Mouse (Mus musculus): ENCODE data around the gene Cntnap2. TPM values are rescaled to one million over a fixed set of nuclear protein-coding genes. Genes with fewer than 3 reads are reported as not detected.

Gene Cntnap2
- polyA plus RNA-seq, 1 experiment from 2014 or later: 54.5 TPM

DNA sequence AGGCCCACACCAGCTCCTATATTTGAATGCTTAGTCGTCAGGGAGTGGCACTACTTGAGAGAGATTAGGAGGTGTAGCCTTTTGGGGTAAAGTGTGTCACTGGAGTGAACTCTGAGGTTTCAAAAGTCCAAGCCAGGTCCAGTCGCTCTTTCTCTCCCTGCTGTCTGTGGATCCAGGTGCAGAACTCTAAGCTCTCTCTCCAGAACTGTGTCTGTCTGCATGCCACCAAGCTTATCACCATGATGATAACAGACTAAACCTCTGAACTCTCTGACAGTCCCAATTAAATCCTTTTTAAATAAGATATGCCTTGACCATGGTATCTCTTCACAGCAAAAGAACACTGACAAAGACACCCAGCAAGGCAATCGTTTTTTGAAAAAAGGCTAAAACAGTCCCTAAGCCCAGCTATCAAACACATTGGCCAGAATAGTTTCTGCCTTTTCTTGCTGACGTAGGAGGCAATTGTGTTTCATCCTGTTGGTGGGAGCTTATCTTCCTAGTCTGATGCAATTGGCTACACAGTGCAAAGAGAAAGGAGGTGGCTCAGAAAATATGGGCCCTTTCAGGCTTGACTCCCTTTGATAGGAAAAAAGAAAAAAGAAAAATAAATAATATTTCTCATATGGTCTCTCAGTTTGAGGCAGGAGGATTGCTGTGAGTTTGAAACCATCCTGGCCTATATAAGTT is 2281.8 kb downstream of the Cntnap2 start:
- Histone ChIP-seq H3K4me2 (ENCODE audit: low read length) (no peak overlapping the region), H3K9ac (replicated peaks; ENCODE audit: low read length) (no peak overlapping the region), H3K27me3 (ENCODE audit: control insufficient read depth, insufficient read depth, low read length) (no peaks in the 10 kb centered on the region), H3K27ac (replicated peaks; ENCODE audit: low read depth, low read length) (no peak overlapping the region), H3K4me1 (ENCODE audit: control insufficient read depth, insufficient read depth, low read length) (peaks cover 9% of the 10 kb centered on the region; the same call in 1 of the 2 replicates), H3K9me3 (ENCODE audit: control insufficient read depth, low read length) (no peaks in the 10 kb centered on the region), H3K4me3 (replicated peaks; ENCODE audit: low read depth, low read length) (no peak overlapping the region), H3K36me3 (ENCODE audit: control insufficient read depth, insufficient read depth, low read length) (no peaks in the 10 kb centered on the region)
- no peak for ATAC-seq (ENCODE audit: low FRiP score, low TSS enrichment)
- no peak for DNase-seq
- WGBS: 64% methylated on average over 4 of the region's 4 CpGs

GRCm38 (mm10) chr6:47341503-47341884 is 2282.3 kb downstream of the Cntnap2 start:
- H3K27ac ChIP-seq (replicated peaks; ENCODE audit: low read depth, low read length): no peak overlapping the region
- H3K9me3 ChIP-seq (ENCODE audit: control insufficient read depth, low read length): no peaks in the 10 kb centered on the region
- H3K4me2 ChIP-seq (ENCODE audit: low read length): no peak overlapping the region
- WGBS: 81% methylated on average over 6 of the region's 6 CpGs
- no peaks in the 10 kb centered on the region for H3K36me3 ChIP-seq (ENCODE audit: control insufficient read depth, insufficient read depth, low read length)
- peaks cover 9% of the 10 kb centered on the region; the same call in 1 of the 2 replicates for H3K4me1 ChIP-seq (ENCODE audit: control insufficient read depth, insufficient read depth, low read length)
- no peak for ATAC-seq (ENCODE audit: low FRiP score, low TSS enrichment)
- no peak overlapping the region for H3K4me3 ChIP-seq (replicated peaks; ENCODE audit: low read depth, low read length)
- H3K27me3 ChIP-seq (ENCODE audit: control insufficient read depth, insufficient read depth, low read length): no peaks in the 10 kb centered on the region
- H3K9ac ChIP-seq (replicated peaks; ENCODE audit: low read length): no peak overlapping the region
- no peak for DNase-seq

DNA sequence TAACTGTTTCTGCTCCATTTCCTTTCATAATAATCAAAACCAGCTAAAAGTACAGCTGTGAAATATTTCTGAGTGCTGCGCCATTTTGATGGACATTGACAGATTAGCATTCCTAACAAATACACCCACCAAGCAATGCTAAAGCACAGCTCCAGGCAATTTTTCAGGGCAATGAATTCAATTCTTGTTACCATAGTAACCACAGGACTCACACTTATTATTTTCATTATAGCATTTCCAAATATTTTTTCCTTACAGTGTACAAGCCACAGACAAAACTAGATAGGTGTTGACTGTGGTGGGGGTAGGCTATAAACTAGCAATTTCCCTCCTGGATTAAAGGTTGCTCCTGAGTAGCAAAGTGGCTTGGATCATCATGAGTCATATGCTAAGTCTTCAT is 2284.1 kb downstream of the Cntnap2 start:
- no peak for ATAC-seq (ENCODE audit: low FRiP score, low TSS enrichment)
- H3K27me3 ChIP-seq (ENCODE audit: control insufficient read depth, insufficient read depth, low read length): no peaks in the 10 kb centered on the region

DNA sequence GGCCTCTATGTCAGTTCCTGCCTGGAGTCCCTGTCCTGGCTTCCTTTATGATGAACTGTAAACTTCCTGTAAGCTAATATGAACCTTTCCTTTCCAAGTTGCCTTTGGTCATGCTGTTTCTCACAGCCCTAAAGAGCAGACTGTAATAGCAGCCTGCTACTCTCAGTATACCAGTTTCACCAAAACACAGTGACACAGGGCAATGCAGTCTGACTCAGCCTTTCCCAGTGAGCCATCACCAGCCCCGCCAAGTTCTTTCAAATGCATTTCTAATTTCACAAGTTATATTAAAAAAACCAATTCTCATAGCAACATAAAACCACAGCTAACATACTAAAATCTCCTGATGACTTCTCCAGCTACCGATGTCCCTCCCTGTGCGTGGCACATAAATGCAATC is 2285.5 kb downstream of the Cntnap2 start:
- Histone ChIP-seq H3K4me2 (ENCODE audit: low read length) (no peak overlapping the region), H3K4me3 (replicated peaks; ENCODE audit: low read depth, low read length) (no peak overlapping the region), H3K9me3 (ENCODE audit: control insufficient read depth, low read length) (no peaks in the 10 kb centered on the region), H3K36me3 (ENCODE audit: control insufficient read depth, insufficient read depth, low read length) (no peaks in the 10 kb centered on the region), H3K27me3 (ENCODE audit: control insufficient read depth, insufficient read depth, low read length) (no peaks in the 10 kb centered on the region), H3K27ac (replicated peaks; ENCODE audit: low read depth, low read length) (no peak overlapping the region), H3K9ac (replicated peaks; ENCODE audit: low read length) (no peak overlapping the region), H3K4me1 (ENCODE audit: control insufficient read depth, insufficient read depth, low read length) (peaks cover 9% of the 10 kb centered on the region; the same call in 1 of the 2 replicates)
- 90% methylated on average over 3 of the region's 3 CpGs for WGBS
- DNase-seq (no peak), ATAC-seq (ENCODE audit: low FRiP score, low TSS enrichment) (no peak)

More for the DNA sequence above, 2284.1 kb downstream of the Cntnap2 start:
- H3K4me3 ChIP-seq (replicated peaks; ENCODE audit: low read depth, low read length): no peak overlapping the region
- H3K36me3 ChIP-seq (ENCODE audit: control insufficient read depth, insufficient read depth, low read length): no peaks in the 10 kb centered on the region
- H3K27ac ChIP-seq (replicated peaks; ENCODE audit: low read depth, low read length): 0 out of 2 replicates have a peak overlapping the region, but pooled peaks have one; percentile 32
- H3K4me1 ChIP-seq (ENCODE audit: control insufficient read depth, insufficient read depth, low read length): peaks cover 9% of the 10 kb centered on the region; the same call in 1 of the 2 replicates
- H3K4me2 ChIP-seq (ENCODE audit: low read length): no peak overlapping the region
- H3K9me3 ChIP-seq (ENCODE audit: control insufficient read depth, low read length): no peaks in the 10 kb centered on the region
- no peak overlapping the region for H3K9ac ChIP-seq (replicated peaks; ENCODE audit: low read length)
- WGBS: 69% methylated on average over 1 of the region's 1 CpGs
- DNase-seq: peak; percentile 57

DNA sequence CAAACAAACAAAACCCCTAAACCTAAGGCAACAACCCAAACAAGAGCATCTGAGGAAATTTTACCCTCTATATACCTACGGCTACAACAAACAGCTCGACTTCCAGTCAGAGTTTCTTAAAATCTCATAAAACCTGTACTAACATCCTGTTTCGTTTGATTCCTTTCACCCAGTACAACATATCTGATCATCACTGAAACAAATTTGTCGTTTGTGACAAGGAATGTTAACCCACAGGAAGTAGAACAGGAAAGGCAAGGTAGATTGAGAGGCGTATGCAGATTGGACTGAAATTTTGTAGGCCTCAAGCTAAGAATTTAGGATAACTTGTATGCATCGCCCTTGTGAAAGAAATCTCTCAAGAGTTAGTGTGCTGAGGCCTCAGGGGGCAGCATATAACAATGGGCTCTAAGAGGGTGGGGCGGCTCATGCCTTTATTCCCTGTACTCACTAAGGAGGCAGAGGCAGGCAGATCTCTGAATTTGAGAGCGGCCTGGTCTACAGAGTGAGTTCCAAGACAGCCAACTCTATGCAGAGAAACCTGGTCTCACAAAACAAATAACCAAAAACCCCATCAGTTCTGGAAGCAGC is 2291.0 kb downstream of the Cntnap2 start:
- no peak overlapping the region for H3K9ac ChIP-seq (replicated peaks; ENCODE audit: low read length)
- DNase-seq (no peak), ATAC-seq (ENCODE audit: low FRiP score, low TSS enrichment) (no peak)
- H3K27me3 ChIP-seq (ENCODE audit: control insufficient read depth, insufficient read depth, low read length): no peaks in the 10 kb centered on the region
- no peaks in the 10 kb centered on the region for H3K36me3 ChIP-seq (ENCODE audit: control insufficient read depth, insufficient read depth, low read length)
- H3K9me3 ChIP-seq (ENCODE audit: control insufficient read depth, low read length): no peaks in the 10 kb centered on the region
- H3K27ac ChIP-seq (replicated peaks; ENCODE audit: low read depth, low read length): no peak overlapping the region
- no peak overlapping the region for H3K4me3 ChIP-seq (replicated peaks; ENCODE audit: low read depth, low read length)
- 90% methylated on average over 8 of the region's 8 CpGs for WGBS
- 0 out of 2 replicates have a peak, but pooled peaks cover 4% of the 10 kb centered on the region for H3K4me1 ChIP-seq (ENCODE audit: control insufficient read depth, insufficient read depth, low read length)
- H3K4me2 ChIP-seq (ENCODE audit: low read length): no peak overlapping the region

All from midbrain, embryonic 14.5 days (tissue).